Mouse (Mus musculus): ENCODE measurements around the gene Klrb1c. TPM values are rescaled to one million over a fixed set of nuclear protein-coding genes. Genes with fewer than 3 reads are reported as not detected.
A peak's percentile ranks its signal among the peaks of the same experiment; 100 is the strongest.
"Not testable (repeated sequence)": the region's sequence is repeated elsewhere in the genome, so short reads cannot be mapped to it uniquely, and the experiment has no call there.

Klrb1c gene
- polyA plus RNA-seq, 1 experiment from 2014 or later, result 0.41 TPM

DNA sequence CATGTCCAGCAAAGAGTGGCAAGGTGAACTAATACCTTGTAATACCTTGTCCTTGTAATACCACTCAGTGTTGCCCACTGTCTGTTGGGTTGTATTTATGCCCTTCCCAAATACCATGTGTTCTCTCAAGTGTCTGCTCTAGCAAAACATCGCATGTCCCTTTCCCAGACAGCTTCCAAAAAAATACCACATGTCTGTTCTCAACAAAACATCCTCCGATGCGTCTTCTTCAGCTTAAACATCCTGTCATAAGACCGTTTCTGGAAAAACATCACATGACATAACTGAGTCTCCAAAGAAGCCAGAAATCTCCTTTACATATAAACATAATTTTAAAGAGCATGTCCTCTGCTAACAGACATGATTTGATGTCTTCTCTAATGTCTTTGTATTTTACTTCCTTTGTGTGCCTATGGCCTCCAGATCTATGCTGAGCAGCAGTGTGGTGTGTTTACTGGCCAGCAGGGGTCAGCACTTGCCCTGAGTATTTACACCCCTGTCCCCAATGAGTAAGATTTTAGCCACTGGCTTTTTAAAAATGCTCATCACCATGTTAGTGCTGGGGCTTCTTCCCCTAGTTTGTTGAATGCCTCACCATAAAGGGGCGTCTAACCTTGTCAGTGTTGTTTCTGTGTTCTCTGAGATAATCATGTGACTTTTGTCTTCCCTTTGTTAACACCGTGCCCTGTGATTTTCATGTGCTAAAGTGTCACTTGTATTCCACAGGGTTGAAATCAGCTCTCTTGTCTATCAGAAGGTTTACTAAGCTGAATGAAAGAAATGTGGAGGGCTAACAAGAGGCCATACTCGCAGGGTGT lies 16.0 kb upstream of the Klrb1c start:
- not testable (repeated sequence) for H3K27me3 ChIP-seq (replicated peaks; ENCODE audit: insufficient read depth, low read length); H3K4me3 ChIP-seq (ENCODE audit: low read depth, low read length); H3K4me2 ChIP-seq (replicated peaks; ENCODE audit: low read depth, low read length); H3K4me1 ChIP-seq (ENCODE audit: insufficient read depth, low read depth, low read length); H3K9me3 ChIP-seq (ENCODE audit: low read length); H3K36me3 ChIP-seq (ENCODE audit: insufficient read depth, low read length); H3K9ac ChIP-seq (replicated peaks; ENCODE audit: low read depth); H3K27ac ChIP-seq (ENCODE audit: low read length); ATAC-seq
- 53% methylated on average over 7 of the region's 7 CpGs for WGBS
- DNase-seq (ENCODE audit: low spot score), result peak; percentile 72
- peak; percentile 72 for TF ChIP-seq CTCF (IDR thresholded peaks at IDR 0.05)

- Histone ChIP-seq H3K4me3 (ENCODE audit: low read depth, low read length) (peak overlapping the region; percentile 19), H3K36me3 (ENCODE audit: insufficient read depth, low read length) (no peaks in the 10 kb centered on the region), H3K9me3 (ENCODE audit: low read length) (no peaks in the 10 kb centered on the region), H3K27me3 (replicated peaks; ENCODE audit: insufficient read depth, low read length) (no peaks in the 10 kb centered on the region), H3K4me2 (replicated peaks; ENCODE audit: low read depth, low read length) (peak overlapping the region; percentile 56), H3K4me1 (ENCODE audit: insufficient read depth, low read depth, low read length) (no peaks in the 10 kb centered on the region), H3K27ac (ENCODE audit: low read length) (no peak overlapping the region), H3K9ac (replicated peaks; ENCODE audit: low read depth) (no peak overlapping the region)
- 8% methylated on average over 25 of the region's 26 CpGs for WGBS
- TF ChIP-seq CTCF (IDR thresholded peaks at IDR 0.05), result peak; percentile 99
- peak; percentile 50; the same call in 1 of the 2 replicates for TF ChIP-seq EP300 (IDR thresholded peaks at IDR 0.05)
- ATAC-seq (peak; percentile 92), DNase-seq (ENCODE audit: low spot score) (peak; percentile 99)
Measured at GRCm38 (mm10) chr6:128802999-128803857, 14.2 kb upstream of the Klrb1c start.

DNA sequence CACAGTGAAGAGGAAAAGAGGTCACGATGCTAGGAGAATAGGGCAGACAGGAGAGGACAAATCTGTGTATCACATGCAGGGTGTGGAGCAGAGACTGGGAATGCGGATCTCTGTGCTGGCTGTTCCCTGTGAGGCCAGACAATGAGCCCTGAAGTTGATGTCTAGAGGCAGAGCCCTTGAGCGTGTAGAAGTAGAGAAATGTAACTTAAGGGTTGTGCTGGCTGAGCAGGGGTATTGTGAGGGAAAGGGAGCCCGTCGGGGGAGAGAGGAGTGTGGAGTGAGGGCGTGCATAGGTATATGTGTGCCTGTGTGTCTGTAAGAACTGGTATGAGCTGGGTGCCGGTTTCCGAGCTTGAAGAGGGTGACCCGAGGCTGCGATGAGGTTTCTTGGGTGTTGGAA lies 13.5 kb upstream of the Klrb1c start:
- DNase-seq (ENCODE audit: low spot score) (peak; percentile 9), ATAC-seq (peak; percentile 14)
- Histone ChIP-seq H3K4me3 (ENCODE audit: low read depth, low read length) (peak overlapping the region; percentile 19), H3K36me3 (ENCODE audit: insufficient read depth, low read length) (no peaks in the 10 kb centered on the region), H3K27ac (ENCODE audit: low read length) (no peak overlapping the region; the same call in 1 of the 2 replicates), H3K9ac (replicated peaks; ENCODE audit: low read depth) (no peak overlapping the region; the same call in 1 of the 2 replicates), H3K9me3 (ENCODE audit: low read length) (no peaks in the 10 kb centered on the region), H3K27me3 (replicated peaks; ENCODE audit: insufficient read depth, low read length) (no peaks in the 10 kb centered on the region), H3K4me1 (ENCODE audit: insufficient read depth, low read depth, low read length) (no peaks in the 10 kb centered on the region), H3K4me2 (replicated peaks; ENCODE audit: low read depth, low read length) (peak overlapping the region; percentile 56)
- WGBS, result 11% methylated on average over 10 of the region's 10 CpGs
- TF ChIP-seq CTCF (IDR thresholded peaks at IDR 0.05) (no peak), EP300 (IDR thresholded peaks at IDR 0.05) (no peak)

GRCm38 (mm10) chr6:128800696-128801095 lies 11.7 kb upstream of the Klrb1c start:
- H3K4me2 ChIP-seq (replicated peaks; ENCODE audit: low read depth, low read length); H3K27me3 ChIP-seq (replicated peaks; ENCODE audit: insufficient read depth, low read length); H3K4me3 ChIP-seq (ENCODE audit: low read depth, low read length); H3K4me1 ChIP-seq (ENCODE audit: insufficient read depth, low read depth, low read length); ATAC-seq; H3K36me3 ChIP-seq (ENCODE audit: insufficient read depth, low read length); DNase-seq (ENCODE audit: low spot score); H3K9me3 ChIP-seq (ENCODE audit: low read length); H3K9ac ChIP-seq (replicated peaks; ENCODE audit: low read depth); H3K27ac ChIP-seq (ENCODE audit: low read length): not testable (repeated sequence)
- 78% methylated on average over 5 of the region's 5 CpGs for WGBS

DNA sequence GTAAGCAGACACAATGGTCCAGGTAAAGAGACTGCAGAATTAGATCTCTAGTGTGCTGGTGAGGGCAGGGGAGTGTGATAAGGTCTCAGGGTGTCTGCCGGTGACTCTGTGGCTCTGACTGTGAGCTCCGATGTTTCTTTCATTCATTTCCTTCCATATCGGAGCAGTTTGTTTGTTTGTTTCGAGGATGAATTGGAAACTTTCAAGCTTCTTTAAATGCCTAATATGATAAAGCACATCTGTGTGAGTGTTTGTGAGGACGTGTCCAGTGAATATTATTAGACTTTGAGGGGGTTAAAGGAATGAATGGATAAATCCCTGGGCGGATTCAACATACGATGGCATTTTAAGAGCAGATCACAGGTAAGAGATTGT lies 10.9 kb upstream of the Klrb1c start:
- Histone ChIP-seq H3K4me1 (ENCODE audit: insufficient read depth, low read depth, low read length) (no peaks in the 10 kb centered on the region), H3K27ac (ENCODE audit: low read length) (no peak overlapping the region), H3K9ac (replicated peaks; ENCODE audit: low read depth) (peak overlapping the region; percentile 77; the same call in 1 of the 2 replicates), H3K4me3 (ENCODE audit: low read depth, low read length) (peak overlapping the region; percentile 62; the same call in 1 of the 2 replicates), H3K27me3 (replicated peaks; ENCODE audit: insufficient read depth, low read length) (no peaks in the 10 kb centered on the region), H3K9me3 (ENCODE audit: low read length) (no peaks in the 10 kb centered on the region), H3K36me3 (ENCODE audit: insufficient read depth, low read length) (no peaks in the 10 kb centered on the region), H3K4me2 (replicated peaks; ENCODE audit: low read depth, low read length) (peak overlapping the region; percentile 48)
- WGBS, result 14% methylated on average over 7 of the region's 7 CpGs
- ATAC-seq, result no peak
- no peak for TF ChIP-seq EP300 (IDR thresholded peaks at IDR 0.05)
- no peak for TF ChIP-seq CTCF (IDR thresholded peaks at IDR 0.05)
- no peak for DNase-seq (ENCODE audit: low spot score)

DNA sequence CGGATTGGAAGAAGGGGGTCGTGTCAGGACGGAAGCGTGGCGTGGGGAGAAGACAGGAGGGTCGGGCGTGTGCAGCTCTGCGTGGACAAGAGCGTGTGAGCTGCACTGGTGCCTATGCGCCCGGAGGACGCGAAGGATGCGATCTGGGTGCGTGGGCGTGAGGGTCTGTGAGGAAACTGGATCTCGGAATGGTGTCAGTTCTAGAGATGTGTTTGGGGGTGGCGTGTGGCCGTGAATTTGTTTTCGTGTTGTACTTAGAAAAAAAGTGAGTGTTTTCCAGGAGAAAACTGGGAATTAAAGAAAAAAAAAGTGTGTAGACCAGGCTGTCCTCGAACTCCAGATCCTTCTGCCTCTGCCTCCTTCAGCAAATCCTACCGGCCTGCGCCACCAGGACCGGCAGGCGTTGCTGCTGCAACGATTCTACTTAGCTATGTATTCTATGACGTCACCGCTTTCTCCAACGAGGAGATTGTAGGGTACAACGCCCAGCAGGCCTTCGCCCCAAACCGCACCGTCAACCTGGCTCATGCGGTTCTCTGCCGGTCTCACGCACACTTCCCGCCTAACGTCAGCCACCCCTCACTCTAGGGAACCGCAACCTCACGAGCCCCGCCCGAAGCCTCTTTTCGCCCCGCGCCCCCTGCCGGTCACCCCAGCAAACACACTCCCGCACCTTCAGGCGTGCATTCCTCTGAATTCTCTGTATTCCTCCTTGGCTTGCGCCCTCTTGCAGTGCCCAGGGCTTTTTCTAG lies 10.3 kb upstream of the Klrb1c start:
- peak; percentile 70 for ATAC-seq
- TF ChIP-seq CTCF (IDR thresholded peaks at IDR 0.05), result peak; percentile 85
- peak overlapping the region; percentile 48 for H3K4me2 ChIP-seq (replicated peaks; ENCODE audit: low read depth, low read length)
- H3K36me3 ChIP-seq (ENCODE audit: insufficient read depth, low read length); H3K27me3 ChIP-seq (replicated peaks; ENCODE audit: insufficient read depth, low read length); H3K9me3 ChIP-seq (ENCODE audit: low read length); H3K4me1 ChIP-seq (ENCODE audit: insufficient read depth, low read depth, low read length): not testable (repeated sequence)
- DNase-seq (ENCODE audit: low spot score), result peak; percentile 90
- peak overlapping the region; percentile 90 for H3K27ac ChIP-seq (ENCODE audit: low read length)
- peak overlapping the region; percentile 77 for H3K9ac ChIP-seq (replicated peaks; ENCODE audit: low read depth)
- H3K4me3 ChIP-seq (ENCODE audit: low read depth, low read length), result peak overlapping the region; percentile 62
- under 1% methylated on average over 48 of the region's 49 CpGs for WGBS

DNA sequence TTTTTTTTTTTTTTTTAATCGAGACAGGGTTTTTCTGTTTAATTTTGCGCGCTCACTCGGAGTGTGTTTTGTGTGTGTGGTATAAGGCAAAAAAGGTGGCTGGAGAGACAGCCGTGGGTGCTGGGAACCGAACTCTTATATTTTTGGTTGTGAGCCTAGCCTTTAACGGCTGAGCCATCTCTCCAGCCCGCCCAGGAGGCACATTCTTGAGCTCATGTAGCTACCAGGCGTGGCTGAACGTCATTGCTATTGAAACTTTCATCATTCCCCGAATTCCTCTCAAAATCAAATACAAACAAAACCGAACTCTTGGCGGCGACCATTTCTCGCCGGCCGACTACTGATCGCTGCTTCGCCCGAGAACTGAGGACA lies 9.7 kb upstream of the Klrb1c start:
- H3K27me3 ChIP-seq (replicated peaks; ENCODE audit: insufficient read depth, low read length); H3K36me3 ChIP-seq (ENCODE audit: insufficient read depth, low read length); H3K4me1 ChIP-seq (ENCODE audit: insufficient read depth, low read depth, low read length); H3K9me3 ChIP-seq (ENCODE audit: low read length): not testable (repeated sequence)
- peak overlapping the region; percentile 62 for H3K4me3 ChIP-seq (ENCODE audit: low read depth, low read length)
- H3K9ac ChIP-seq (replicated peaks; ENCODE audit: low read depth), result peak overlapping the region; percentile 77
- peak overlapping the region; percentile 90 for H3K27ac ChIP-seq (ENCODE audit: low read length)
- under 1% methylated on average over 20 of the region's 20 CpGs for WGBS
- DNase-seq (ENCODE audit: low spot score), result peak; percentile 90
- H3K4me2 ChIP-seq (replicated peaks; ENCODE audit: low read depth, low read length), result peak overlapping the region; percentile 48
- peak; percentile 50 for ATAC-seq

All from lung, postnatal 0 days (tissue).